Mouse (Mus musculus): Measurements from ENCODE around the gene Fus.
"Not testable (repeated sequence)": the region's sequence is repeated elsewhere in the genome, so short reads cannot be mapped to it uniquely, and the experiment has no call there.

The Fus gene

DNA sequence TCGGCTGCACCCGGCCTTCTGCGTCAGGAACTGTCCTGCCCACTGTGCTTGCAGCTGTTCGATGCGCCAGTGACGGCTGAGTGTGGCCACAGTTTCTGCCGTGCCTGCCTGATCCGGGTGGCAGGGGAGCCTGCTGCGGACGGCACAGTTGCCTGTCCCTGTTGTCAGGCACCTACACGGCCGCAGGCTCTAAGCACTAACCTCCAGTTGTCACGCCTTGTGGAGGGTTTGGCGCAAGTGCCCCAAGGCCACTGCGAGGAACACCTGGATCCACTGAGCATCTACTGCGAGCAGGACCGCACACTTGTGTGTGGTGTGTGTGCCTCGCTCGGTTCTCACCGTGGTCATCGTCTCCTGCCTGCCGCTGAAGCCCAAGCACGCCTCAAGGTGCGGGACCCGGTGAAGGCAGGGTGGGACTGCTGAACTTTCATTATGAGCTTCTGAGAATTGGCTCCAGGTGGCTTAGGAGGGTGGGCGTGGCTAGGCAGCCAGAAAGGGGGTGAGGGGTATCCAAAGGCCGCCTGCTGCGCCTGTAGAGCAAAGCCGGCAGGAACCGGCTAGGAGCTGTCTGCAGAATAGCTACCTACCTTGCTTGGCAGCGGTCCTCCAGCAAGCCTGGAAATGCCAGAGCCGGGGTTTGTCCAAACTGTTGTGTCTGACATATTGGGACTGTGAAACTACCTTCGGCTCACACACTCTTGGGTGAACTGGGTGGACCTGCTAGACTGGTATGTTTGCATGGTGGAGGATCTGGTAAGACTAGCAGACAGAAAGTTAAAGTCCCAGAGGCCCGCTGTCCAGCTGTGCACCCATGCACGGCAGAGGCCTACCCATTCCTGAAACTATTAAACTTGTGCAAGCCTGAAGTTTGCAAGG is 37.5 kb downstream of the Fus start:
- no peak for DNase-seq (ENCODE audit: low read depth, low spot score)

GRCm38 (mm10) chr7:128006193-128006592 is 38.9 kb downstream of the Fus start:
- no peak for DNase-seq (ENCODE audit: low read depth, low spot score)

DNA sequence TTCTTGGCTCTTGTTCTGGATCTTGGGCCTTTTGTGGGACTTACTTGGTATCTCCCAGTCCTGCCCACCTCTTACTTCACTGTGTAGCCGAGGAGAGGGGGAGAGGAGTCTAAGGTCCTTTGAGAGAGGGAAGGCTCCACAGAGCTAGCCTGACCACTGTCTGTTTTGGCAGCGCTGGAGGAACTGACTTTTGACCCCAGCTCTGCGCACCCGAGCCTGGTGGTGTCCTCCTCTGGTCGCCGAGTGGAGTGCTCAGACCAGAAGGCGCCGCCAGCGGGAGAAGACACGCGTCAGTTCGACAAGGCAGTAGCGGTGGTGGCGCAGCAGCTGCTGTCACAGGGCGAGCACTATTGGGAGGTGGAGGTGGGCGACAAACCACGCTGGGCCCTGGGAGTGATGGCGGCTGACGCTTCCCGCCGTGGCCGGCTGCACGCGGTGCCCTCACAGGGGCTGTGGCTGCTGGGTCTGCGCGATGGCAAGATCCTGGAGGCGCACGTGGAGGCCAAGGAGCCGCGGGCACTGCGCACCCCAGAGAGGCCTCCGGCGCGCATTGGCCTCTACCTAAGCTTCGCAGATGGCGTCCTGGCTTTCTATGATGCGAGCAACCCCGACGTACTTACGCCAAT is 42.6 kb downstream of the Fus start:
- no peak for DNase-seq (ENCODE audit: low read depth, low spot score)

- DNase-seq (ENCODE audit: low read depth, low spot score), result no peak
Observed at GRCm38 (mm10) chr7:128012136-128012780, 45.0 kb downstream of the Fus start.

- no peak for DNase-seq (ENCODE audit: low read depth, low spot score)
Observed at GRCm38 (mm10) chr7:128013116-128013515, 45.9 kb downstream of the Fus start.

GRCm38 (mm10) chr7:128016134-128016533 is 48.9 kb downstream of the Fus start:
- DNase-seq (ENCODE audit: low read depth, low spot score), result not testable (repeated sequence)

GRCm38 (mm10) chr7:128016650-128017049 is 49.4 kb downstream of the Fus start:
- DNase-seq (ENCODE audit: low read depth, low spot score), result no peak

GRCm38 (mm10) chr7:128018275-128018674 is 51.0 kb downstream of the Fus start:
- no peak for DNase-seq (ENCODE audit: low read depth, low spot score)

- DNase-seq (ENCODE audit: low read depth, low spot score), result no peak
Observed at GRCm38 (mm10) chr7:128019187-128019586, 51.9 kb downstream of the Fus start.

DNA sequence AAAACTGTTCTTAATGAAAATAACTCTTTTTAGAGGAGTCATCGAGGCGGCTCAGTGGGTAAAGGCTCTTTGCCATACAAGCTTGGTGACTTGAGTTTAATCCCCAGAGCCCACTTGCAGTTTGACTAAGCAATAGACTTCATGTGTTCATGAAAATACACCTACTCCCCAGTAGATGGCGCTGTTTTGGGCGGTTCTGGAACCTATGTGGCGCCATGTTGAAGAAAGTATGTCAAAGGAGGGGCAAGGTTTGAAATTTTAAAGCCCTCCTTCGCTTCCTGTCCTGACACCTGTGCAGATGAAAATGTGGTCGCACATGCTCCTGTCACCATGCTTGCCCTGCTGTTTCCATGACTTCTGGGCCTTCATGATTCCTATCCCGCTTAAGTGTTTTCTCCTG is 55.7 kb downstream of the Fus start:
- DNase-seq (ENCODE audit: low read depth, low spot score), result no peak

- DNase-seq (ENCODE audit: low read depth, low spot score), result no peak
Observed at GRCm38 (mm10) chr7:128023565-128023964, 56.3 kb downstream of the Fus start.

GRCm38 (mm10) chr7:128024364-128024763 is 57.1 kb downstream of the Fus start:
- no peak for DNase-seq (ENCODE audit: low read depth, low spot score)

- no peak for DNase-seq (ENCODE audit: low read depth, low spot score)
Observed at GRCm38 (mm10) chr7:128024932-128025331, 57.7 kb downstream of the Fus start.

- DNase-seq (ENCODE audit: low read depth, low spot score), result no peak
Observed at GRCm38 (mm10) chr7:128025381-128025780, 58.1 kb downstream of the Fus start.

DNA sequence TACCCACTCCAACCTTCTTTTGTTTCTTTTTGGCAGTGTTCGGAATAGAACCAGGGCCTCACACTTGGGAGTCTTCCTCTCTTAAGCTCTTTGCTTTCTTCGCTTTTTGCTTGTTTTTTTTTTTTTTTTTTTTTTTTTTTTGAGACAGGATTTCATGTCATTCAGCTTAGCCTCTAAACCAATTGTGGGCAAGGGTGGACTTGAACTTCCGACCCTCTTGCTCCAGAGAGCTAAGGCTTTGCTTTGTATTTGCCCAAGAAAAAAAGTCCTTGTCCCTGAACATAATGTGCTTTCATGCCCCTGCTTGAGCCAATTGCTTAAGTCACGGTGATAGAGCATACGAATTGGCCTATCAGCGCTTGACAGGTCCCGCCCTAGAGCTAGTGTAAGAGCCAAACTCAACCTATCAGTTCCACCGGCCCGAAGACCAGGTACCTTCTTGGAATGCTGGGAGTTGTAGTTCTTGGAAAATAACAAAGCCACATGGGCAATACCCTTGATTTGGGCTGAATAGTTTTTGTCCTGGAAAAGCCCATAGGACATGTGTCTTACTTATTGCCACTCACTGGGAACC is 64.2 kb downstream of the Fus start:
- no peak for DNase-seq (ENCODE audit: low read depth, low spot score)

DNA sequence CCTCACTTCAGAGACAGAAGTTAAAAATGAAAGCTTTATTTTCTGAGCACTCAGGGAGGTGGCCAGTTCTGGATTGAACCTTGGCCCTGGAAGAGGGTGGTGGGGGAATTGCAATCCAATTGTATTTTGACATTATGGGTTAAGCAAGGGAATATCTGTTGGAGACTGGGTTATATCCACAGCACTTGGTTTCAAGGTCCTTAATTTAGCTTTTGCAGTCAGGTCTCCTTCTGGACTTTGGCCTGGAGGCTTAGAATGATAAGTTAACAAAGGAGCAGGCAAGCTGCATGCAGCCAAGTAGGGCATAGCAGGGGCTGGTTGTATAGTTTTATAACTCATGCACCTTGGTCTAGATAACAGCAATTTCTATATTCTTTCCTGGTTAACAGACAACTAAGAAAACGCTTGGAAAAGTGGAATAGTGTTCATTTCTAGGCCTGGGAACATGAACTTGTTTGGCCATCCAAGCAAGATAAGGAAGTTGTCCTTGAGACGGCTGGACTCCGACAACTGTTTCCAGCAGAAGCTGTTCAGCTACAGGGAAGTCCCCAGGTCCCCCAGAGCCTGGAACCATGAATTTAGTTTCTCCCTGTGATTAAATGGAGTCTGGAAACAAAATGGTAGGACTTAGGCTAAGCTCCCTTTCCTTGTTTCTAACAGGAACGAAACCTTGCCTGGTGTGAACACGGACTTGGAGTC is 65.2 kb downstream of the Fus start:
- no peak for DNase-seq (ENCODE audit: low read depth, low spot score)

DNA sequence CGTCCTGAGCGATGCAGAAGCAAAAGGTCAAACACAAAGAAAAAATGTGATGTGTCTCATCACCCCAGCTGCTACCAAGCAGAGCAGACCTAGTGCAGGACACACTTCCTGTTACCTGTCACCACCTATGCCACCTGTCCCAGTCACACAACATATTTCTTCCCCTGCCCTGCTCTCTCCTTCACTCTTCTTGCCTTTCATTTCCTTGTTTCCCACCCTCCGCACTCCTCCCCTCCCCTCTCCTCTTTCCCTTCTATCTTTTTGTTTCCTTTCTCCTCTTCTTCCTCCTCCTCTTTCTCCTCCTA is 65.7 kb downstream of the Fus start:
- DNase-seq (ENCODE audit: low read depth, low spot score), result no peak

DNA sequence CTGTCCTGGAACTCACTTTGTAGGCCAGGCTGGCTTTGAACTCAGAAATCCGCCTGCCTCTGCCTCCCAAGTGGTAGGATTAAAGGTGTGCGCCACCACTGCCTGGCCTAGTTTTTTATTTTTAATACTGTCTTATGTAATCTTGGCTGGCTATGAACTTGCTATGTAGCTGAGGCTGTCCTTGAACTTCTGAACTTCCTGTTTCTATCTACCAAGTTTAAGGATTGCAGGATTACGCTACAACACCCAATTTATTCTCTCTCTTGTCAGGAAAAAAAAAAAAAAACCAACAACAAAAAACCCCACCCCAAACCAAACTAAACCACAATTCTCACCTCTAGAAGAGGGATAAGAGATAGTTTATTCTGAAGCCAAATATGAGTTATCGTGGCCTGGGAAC is 66.4 kb downstream of the Fus start:
- DNase-seq (ENCODE audit: low read depth, low spot score), result no peak
